Mouse (Mus musculus): ENCODE results near the gene Foxp1.

The Foxp1 gene

GRCm38 (mm10) chr6:99095185-99096104 lies 427.1 kb downstream of the Foxp1 start:
- in situ Hi-C loops (cut with MboI) = no loop called here

- in situ Hi-C loops (cut with MboI) = no loop called here
These were observed 428.1 kb downstream of the Foxp1 start for GRCm38 (mm10) chr6:99094339-99094989.

GRCm38 (mm10) chr6:99093856-99094255 lies 428.7 kb downstream of the Foxp1 start:
- in situ Hi-C loops (cut with MboI) = no loop called here

- in situ Hi-C loops (cut with MboI) = no loop called here
These were observed 429.3 kb downstream of the Foxp1 start for GRCm38 (mm10) chr6:99093208-99093607.

- in situ Hi-C loops (cut with MboI) = no loop called here
These were observed 430.7 kb downstream of the Foxp1 start for GRCm38 (mm10) chr6:99091799-99092198.

- in situ Hi-C loops (cut with MboI) = no loop called here
These were observed 434.9 kb downstream of the Foxp1 start for GRCm38 (mm10) chr6:99087598-99087997.

DNA sequence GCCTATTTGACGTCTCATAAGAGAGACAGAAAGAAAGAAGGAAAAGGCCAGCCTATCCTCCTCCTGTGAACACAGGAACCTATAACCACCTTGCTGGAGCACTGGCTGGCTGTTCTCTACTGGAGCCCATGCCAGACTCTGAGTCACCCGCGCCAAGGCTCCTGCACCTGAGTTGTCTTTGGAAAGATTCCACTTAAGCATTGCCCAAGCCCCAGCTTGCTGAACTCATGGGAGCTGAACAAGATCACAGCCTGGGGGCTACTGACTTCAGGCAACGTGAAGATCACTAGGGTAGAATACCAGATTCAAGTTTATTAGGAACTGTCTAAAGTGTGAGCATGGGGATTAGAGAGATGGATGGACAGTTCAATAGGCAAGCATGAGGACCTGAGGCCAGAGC lies 437.6 kb downstream of the Foxp1 start:
- in situ Hi-C loops (cut with MboI) = no loop called here

GRCm38 (mm10) chr6:99081259-99081658 lies 441.3 kb downstream of the Foxp1 start:
- in situ Hi-C loops (cut with MboI) = no loop called here

- in situ Hi-C loops (cut with MboI) = no loop called here
These were observed 443.3 kb downstream of the Foxp1 start for GRCm38 (mm10) chr6:99079041-99079835.

DNA sequence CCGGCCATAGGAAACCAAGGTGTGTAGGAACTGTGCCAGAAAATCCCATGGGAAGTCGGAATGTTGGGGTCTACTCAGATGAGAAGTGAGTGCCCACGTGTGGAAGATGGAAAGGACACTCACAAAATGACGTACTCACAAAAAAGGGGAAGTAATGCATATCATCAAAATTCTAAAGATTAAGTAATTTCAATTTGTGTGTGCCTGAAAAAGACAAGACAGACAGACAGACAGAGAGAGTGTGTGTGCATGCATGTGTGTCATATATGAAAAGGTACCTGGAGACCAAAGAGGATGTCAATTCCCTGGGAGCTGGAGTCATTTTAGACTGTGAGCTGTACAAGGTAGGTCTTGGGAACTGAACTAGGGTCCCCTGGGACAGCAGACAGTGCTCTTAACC lies 444.4 kb downstream of the Foxp1 start:
- in situ Hi-C loops (cut with MboI) = no loop called here

DNA sequence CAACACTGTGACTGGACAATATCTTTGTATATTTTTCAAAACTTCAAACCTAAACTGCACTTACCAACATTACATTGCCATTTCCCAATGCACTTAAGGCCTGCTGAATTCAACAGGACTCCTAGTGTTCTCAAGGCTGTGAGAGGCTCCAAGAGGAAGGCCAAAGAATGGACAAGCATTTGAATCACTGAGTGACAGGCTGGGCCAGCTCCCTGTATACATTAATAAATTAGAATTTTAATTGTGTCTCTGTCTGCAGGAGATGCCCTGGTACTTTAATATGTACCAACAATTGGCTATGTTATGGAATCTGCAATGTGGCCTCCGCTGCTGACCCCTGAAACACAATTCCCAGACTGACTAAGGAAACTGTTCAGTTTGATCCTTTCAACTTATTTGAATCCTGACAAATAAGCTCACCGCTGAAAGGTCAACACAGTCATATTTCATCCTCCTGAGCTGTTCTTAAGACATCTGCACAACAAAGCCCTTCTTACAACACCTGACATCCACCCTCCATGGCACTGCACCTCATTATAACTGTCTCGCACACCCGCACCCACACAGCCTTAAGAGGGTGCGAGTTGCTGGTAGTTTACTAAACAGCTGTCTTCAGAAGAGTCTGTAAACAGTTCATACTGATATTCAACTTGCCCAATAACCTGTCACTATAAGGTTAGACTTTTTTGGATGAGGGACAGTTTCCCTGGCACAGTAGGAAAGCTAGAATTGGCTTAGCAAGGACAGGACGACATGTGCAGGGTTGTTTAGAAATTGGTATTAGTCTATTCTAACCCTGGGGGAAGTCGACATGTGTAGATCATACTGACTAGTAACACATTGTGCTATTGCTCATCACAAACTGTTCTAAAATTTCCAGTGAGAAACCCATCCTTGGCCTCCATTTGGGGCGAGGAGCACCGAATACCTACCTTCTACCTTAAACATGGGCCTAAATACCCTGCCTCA lies 448.9 kb downstream of the Foxp1 start:
- in situ Hi-C loops (cut with MboI) = no loop called here

DNA sequence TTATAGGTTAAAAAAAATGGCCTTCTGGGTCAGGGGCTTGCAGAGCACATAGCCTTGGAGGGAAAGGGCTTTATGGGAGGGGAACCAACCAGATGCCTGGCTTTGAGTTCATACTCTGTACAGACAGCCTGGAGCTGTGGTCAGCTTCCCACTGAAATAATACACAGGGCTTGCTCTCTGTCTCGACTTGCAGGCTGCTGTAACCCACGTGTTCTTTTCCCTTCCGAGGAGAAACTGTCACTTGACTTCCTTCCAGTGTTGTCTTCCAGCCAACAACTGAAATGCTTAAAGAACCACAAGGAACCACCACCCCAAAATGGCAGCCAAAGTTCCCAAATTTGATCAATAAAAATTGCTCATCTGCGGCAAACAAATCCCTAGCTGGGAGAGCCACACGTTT lies 451.8 kb downstream of the Foxp1 start:
- in situ Hi-C loops (cut with MboI) = no loop called here

DNA sequence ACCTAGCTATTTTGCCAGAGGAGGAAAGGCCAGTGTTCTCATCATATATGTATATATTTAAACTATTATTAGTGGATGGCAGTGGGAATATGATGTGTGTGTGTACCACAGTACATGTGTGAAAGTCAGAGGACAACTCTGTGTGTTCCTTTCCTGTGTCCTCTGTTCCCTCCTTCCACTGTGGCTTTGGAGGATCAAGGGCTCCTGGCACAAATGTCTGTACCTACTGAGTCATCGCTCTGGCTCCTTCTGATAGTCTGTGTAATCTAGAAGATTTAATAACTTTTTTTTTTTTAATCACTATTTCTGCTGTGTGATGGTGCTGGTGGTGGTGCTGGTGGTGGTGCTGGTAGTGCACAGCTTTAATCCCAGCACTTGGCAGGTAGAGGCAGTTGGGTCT lies 452.8 kb downstream of the Foxp1 start:
- in situ Hi-C loops (cut with MboI) = no loop called here

DNA sequence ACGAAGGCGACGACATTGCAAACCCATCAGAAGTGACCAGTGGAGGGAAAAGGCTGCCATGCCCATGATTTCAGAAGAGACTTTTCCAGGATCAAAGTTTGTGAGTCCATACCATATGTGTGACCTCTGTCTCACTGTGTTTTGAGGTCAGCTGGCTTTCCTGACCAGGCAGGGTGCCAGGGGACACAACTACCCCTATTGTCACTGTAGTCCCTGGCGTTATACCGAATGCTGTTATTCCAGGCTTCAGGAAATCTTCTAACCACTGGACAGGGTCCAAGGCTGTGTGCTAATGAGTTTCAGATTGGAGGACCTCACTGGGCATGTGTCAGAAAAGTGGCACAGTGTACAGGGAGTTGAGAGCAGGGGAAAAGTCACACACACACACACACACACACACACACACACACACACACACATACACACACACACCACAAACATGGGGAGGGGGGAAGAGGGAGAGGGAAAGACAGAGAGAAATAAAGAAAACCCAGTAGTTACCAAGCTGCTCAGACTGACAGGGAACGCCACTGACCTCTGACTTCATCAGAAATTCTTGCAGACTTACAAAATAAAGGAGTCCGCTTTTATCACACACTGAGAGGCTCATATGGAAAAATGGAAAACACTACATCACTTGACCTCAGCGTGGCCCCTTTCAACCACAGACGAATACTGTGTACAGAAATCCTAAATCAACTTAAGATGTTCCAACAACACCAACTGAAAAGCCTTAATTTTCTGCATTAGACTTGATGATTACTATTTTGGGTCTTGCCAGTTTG lies 456.8 kb downstream of the Foxp1 start:
- in situ Hi-C loops (cut with MboI) = no loop called here

GRCm38 (mm10) chr6:99063982-99064484 lies 458.5 kb downstream of the Foxp1 start:
- in situ Hi-C loops (cut with MboI) = no loop called here

GRCm38 (mm10) chr6:99062931-99063330 lies 459.6 kb downstream of the Foxp1 start:
- in situ Hi-C loops (cut with MboI) = no loop called here

DNA sequence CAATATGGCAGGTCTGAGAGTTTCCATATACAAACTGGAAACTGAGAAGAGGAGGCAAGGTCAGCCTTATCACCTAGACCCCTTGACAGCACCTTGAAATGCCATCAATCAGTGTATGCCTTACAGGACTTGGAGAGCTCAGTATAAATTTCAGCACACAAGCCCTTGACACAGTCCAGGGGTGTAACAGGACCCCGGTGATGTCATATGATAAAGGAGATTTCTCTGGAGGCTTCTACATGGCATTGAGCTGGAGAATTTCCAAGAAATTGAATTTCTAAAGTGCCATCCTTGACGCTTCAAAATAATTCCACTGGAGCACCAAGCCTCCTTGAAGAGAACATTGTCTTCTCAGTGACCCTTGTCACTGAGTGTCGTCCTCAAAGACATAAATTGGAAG lies 463.8 kb downstream of the Foxp1 start:
- in situ Hi-C loops (cut with MboI) = no loop called here

DNA sequence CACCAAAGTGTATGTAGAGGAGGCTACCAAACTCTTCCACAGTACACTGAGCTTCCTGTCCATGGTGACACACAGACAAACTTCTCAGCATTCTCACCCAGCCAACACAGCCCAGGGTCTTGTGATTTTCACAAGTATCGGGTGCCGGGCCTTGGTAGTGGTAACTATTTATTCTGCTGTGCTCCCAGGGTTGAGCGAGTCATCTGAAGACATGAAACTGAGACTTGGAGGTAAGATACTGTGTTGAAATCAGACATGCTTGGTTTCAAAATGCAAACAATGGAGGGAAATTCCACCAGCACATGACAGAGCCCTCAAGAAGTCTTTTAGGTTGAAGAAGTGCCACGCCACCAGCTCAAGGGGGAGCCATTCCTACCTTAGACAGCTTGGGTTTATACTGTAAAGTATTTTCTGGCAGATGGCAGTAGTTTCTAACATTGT lies 465.4 kb downstream of the Foxp1 start:
- in situ Hi-C loops (cut with MboI) = no loop called here

- in situ Hi-C loops (cut with MboI) = no loop called here
These were observed 466.1 kb downstream of the Foxp1 start for GRCm38 (mm10) chr6:99056379-99056778.

DNA sequence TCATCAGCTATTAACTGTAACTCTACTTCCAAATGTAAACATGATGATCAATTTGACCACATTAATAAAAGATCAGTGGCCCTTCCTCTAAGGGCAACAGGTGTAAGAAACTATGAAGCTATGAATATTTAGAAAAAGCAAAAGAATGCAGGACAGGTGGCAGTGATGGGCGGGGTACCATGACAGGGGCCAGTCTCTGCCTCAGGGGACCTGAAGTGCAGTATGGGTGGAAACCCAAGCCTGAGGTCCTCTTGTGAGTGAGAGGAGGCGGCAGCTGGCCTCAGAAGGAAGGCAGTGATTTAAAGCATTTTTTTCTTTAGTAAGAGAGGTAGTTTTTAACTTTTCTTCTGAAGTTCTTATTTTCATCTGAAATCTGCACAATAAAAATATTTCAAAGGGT lies 468.5 kb downstream of the Foxp1 start:
- in situ Hi-C loops (cut with MboI) = no loop called here

Data from mature B cell (primary cell).